Mouse (Mus musculus) forebrain, embryonic 14.5 days (tissue): ENCODE results near the gene Atpaf2. TPM values are rescaled to one million over a fixed set of nuclear protein-coding genes. Genes with fewer than 3 reads are reported as not detected.

Experiments
- polyA plus RNA-seq: library from polyadenylated mRNA; unstranded; fragments of >200 nt; fragmentation: Nextera tagmentation; extraction: Ambion mirVana; gene quantifications from 2 replicates; pipeline ENCODE4 v1.2.1, GENCODE M21; 2014

The Atpaf2 gene
- polyA plus RNA-seq, 1 experiment from 2014 or later, result 40.3 TPM

Other genes with a start within 250 kb of the Atpaf2 start
- gene Srebf1, start 195.9 kb downstream of the Atpaf2 start, polyA plus RNA-seq, result 42.6 and 44.3 TPM in 2 replicates
- 23.0 and 31.6 TPM in 2 replicates for gene Tom1l2, start 65.6 kb downstream of the Atpaf2 start, polyA plus RNA-seq
- gene Drc3, start 65.1 kb downstream of the Atpaf2 start, polyA plus RNA-seq, result 5.9 and 7.0 TPM in 2 replicates
- 16.5 and 23.1 TPM in 2 replicates for gene Gid4, start 1.3 kb downstream of the Atpaf2 start, polyA plus RNA-seq
- gene Drg2, start 36.1 kb upstream of the Atpaf2 start, polyA plus RNA-seq, result 111 and 115 TPM in 2 replicates
- gene Myo15, start 50.9 kb upstream of the Atpaf2 start, polyA plus RNA-seq, result 0.08 and 0.09 TPM in 2 replicates
- gene Alkbh5, start 117.9 kb upstream of the Atpaf2 start, polyA plus RNA-seq, result 17.8 and 21.5 TPM in 2 replicates